Mouse (Mus musculus) stomach, postnatal 0 days (tissue): ENCODE data around the gene Fgf18.

Experiments
- CTCF ChIP-seq: IDR thresholded peaks from 2 replicates; pipeline ENCODE4 v1.5.1; 2016; ENCODE audit warnings: antibody characterized with exemption, low read depth, mild to moderate bottlenecking, moderate library complexity
- EP300 ChIP-seq: optimal IDR thresholded peaks from 2 replicates; pipeline ENCODE3; 2016; ENCODE audit warnings: antibody characterized with exemption

- no peak for TF ChIP-seq CTCF
- no peak for TF ChIP-seq EP300
Observed at GRCm38 (mm10) chr11:33107540-33107939, 39.7 kb downstream of the Fgf18 start.
